Mouse (Mus musculus) thymus, adult 2 months (tissue): ENCODE results near the gene Atp2c1.

Experiments
- CTCF ChIP-seq: fragments of 200-500 bp; IDR thresholded peaks from 2 replicates; pipeline ENCODE4 v1.5.1; 2012; ENCODE audit warnings: mild to moderate bottlenecking, control low read depth, low read length, moderate library complexity, borderline replicate concordance; ENCODE audit not compliant: control insufficient read depth, poor library complexity, insufficient read depth; ENCODE audit errors: extremely low read depth
- POLR2A ChIP-seq: fragments of 200-500 bp; IDR thresholded peaks from 2 replicates; pipeline ENCODE4 v1.6.1; 2012; ENCODE audit warnings: mild to moderate bottlenecking, low read length, control low read depth, moderate library complexity; ENCODE audit not compliant: control insufficient read depth, poor library complexity, insufficient read depth; ENCODE audit errors: extremely low read depth

GRCm38 (mm10) chr9:105492744-105493143 is 34.4 kb downstream of the Atp2c1 start:
- TF ChIP-seq CTCF = no peak
- TF ChIP-seq POLR2A = no peak
